Mouse (Mus musculus) ES-E14 (cell line): ENCODE data around the gene Tmem233.

ENCODE experiments used
- CHD2 ChIP-seq: IDR thresholded peaks from 2 replicates; pipeline ENCODE4 v1.6.1; 2014; ENCODE audit warnings: mild to moderate bottlenecking, low read depth, low read length, inconsistent platforms
- HCFC1 ChIP-seq: IDR thresholded peaks from 2 replicates; pipeline ENCODE4 v1.6.1; 2012; ENCODE audit warnings: low read length, inconsistent platforms, borderline replicate concordance; ENCODE audit not compliant: insufficient read depth
- ZC3H11A ChIP-seq: IDR thresholded peaks from 2 replicates; pipeline ENCODE4 v1.6.1; 2012; ENCODE audit warnings: low read depth, mild to moderate bottlenecking, inconsistent platforms, low read length, borderline replicate concordance
- ZNF384 ChIP-seq: IDR thresholded peaks from 2 replicates; pipeline ENCODE4 v1.6.1; 2012; ENCODE audit warnings: low read depth, low read length, inconsistent platforms

DNA sequence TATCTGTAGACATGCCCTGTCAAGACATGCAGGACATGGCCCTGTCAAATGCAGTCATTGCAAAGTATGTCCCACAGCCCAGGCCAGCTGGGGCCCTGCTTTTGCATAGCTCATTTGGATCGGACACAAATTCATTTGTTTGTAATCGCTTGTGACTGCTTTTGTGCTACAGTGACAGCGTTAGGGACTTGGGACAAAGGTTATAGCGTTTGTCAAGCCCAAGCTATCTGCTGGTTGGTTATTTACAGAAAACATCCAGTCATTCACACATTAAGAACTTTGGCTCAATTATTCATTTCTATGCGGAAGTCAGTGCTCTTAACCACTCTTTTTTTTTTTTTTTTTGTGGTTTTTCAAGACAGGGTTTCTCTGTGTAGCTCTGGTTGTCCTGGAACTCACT lies 30.9 kb downstream of the Tmem233 start:
- TF ChIP-seq ZC3H11A (no peak), HCFC1 (no peak), ZNF384 (no peak), CHD2 (no peak)
